In genomic region chr3:134963461-134963860, GRCm38 (mm10) we compare ENCODE assay signal across 25 mouse cellular contexts.
DNase-seq lines count a peak whose midpoint lies in the region; ATAC-seq and TF ChIP-seq lines count a peak whose summit lies in the region.
"Had no signal": no experiment of that assay in that cellular context is flagged by ENCODE, and none has a peak within 500 bp of the region (broad histone marks: within the 10 kb centered on the region; RNA-seq: fewer than 3 reads in every experiment).

No protein-coding gene starts in this region.

- H3K27me3 ChIP-seq in forebrain, postnatal 0 days (ENCODE audit: insufficient read depth, low read length), result no peaks in the 10 kb centered on the region
- H3K27me3 ChIP-seq in forebrain, embryonic 12.5 days, result no peaks in the 10 kb centered on the region
- no peaks in the 10 kb centered on the region for H3K27me3 ChIP-seq in liver, embryonic 12.5 days (replicated peaks)
- H3K27me3 ChIP-seq: embryonic facial prominence, embryonic 13.5 days; heart, embryonic 12.5 days; liver, embryonic 13.5 days; megakaryocyte, embryonic 14.5 days; midbrain, embryonic 13.5 days had no signal

- no peaks in the 10 kb centered on the region for H3K9me3 ChIP-seq in forebrain, postnatal 0 days (ENCODE audit: low read length)
- no peaks in the 10 kb centered on the region for H3K9me3 ChIP-seq in forebrain, embryonic 12.5 days
- H3K9me3 ChIP-seq in liver, embryonic 12.5 days (replicated peaks), result no peaks in the 10 kb centered on the region
- H3K9me3 ChIP-seq: embryonic facial prominence, embryonic 13.5 days; hindbrain, embryonic 10.5 days; liver, embryonic 13.5 days; megakaryocyte, embryonic 14.5 days; midbrain, embryonic 13.5 days had no signal

- no peak overlapping the region for H3K9ac ChIP-seq in forebrain, postnatal 0 days
- no peak overlapping the region for H3K9ac ChIP-seq in forebrain, embryonic 12.5 days
- H3K9ac ChIP-seq in liver, embryonic 12.5 days, result no peak overlapping the region
- H3K9ac ChIP-seq: embryonic facial prominence, embryonic 13.5 days; heart, embryonic 12.5 days; liver, embryonic 13.5 days; midbrain, embryonic 13.5 days had no signal

- H3K36me3 ChIP-seq in forebrain, postnatal 0 days (ENCODE audit: insufficient read depth), result no peaks in the 10 kb centered on the region
- no peaks in the 10 kb centered on the region for H3K36me3 ChIP-seq in forebrain, embryonic 12.5 days (replicated peaks)
- no peaks in the 10 kb centered on the region for H3K36me3 ChIP-seq in liver, embryonic 12.5 days
- H3K36me3 ChIP-seq: embryonic facial prominence, embryonic 13.5 days; heart, embryonic 12.5 days; hindbrain, embryonic 10.5 days; liver, embryonic 13.5 days; midbrain, embryonic 13.5 days had no signal

- DNase-seq in cerebellum, postnatal 10 days, result peak; percentile 34 to 42
- no peak for DNase-seq in cerebellum, adult 11-12 months
- peak; percentile 17 for DNase-seq in forebrain, postnatal 0 days
- DNase-seq in liver (peak; percentile 4), MN1 (ENCODE audit: low spot score) (peak; percentile 10)
- no peak for DNase-seq in spleen, postnatal 4 days (ENCODE audit: low spot score in 2 of 2)
- DNase-seq: adrenal gland, postnatal 36 days; cerebellum, adult 18-20 months; gastrocnemius, postnatal 25 days; heart, adult 18-20 months; heart, postnatal 10 days; kidney, adult 18-20 months; liver, embryonic 13.5 days; lung, adult 2 months had no signal

- no peak overlapping the region for H3K4me3 ChIP-seq in forebrain, postnatal 0 days (ENCODE audit: low read depth, low read length)
- H3K4me3 ChIP-seq in forebrain, embryonic 12.5 days (replicated peaks), result no peak overlapping the region
- H3K4me3 ChIP-seq in liver, embryonic 12.5 days, result no peak overlapping the region
- H3K4me3 ChIP-seq: embryonic facial prominence, embryonic 13.5 days; heart, embryonic 12.5 days; hindbrain, embryonic 10.5 days; left cerebral cortex, adult 2 months; liver, embryonic 13.5 days; megakaryocyte, embryonic 14.5 days; midbrain, embryonic 13.5 days had no signal

- 39% methylated on average over 6 of the region's 6 CpGs for WGBS in forebrain, postnatal 0 days
- WGBS in forebrain, embryonic 12.5 days, result 64% methylated on average over 6 of the region's 6 CpGs
- WGBS in liver, embryonic 12.5 days (ENCODE audit: insufficient replicate concordance), result 49% methylated on average over 6 of the region's 6 CpGs

- no peak for TF ChIP-seq CTCF in forebrain, postnatal 0 days (IDR thresholded peaks at IDR 0.05; ENCODE audit: low read depth)

- no peak overlapping the region for H3K27ac ChIP-seq in forebrain, postnatal 0 days (ENCODE audit: low read depth, low read length)
- H3K27ac ChIP-seq in forebrain, embryonic 12.5 days, result no peak overlapping the region
- no peak overlapping the region for H3K27ac ChIP-seq in liver, embryonic 12.5 days
- H3K27ac ChIP-seq: embryonic facial prominence, embryonic 13.5 days; hindbrain, embryonic 10.5 days; kidney, postnatal 0 days; left cerebral cortex, adult 2 months; liver, embryonic 13.5 days; midbrain, embryonic 13.5 days had no signal

- H3K4me1 ChIP-seq in forebrain, postnatal 0 days (ENCODE audit: insufficient read depth), result no peaks in the 10 kb centered on the region
- no peaks in the 10 kb centered on the region for H3K4me1 ChIP-seq in forebrain, embryonic 12.5 days
- no peaks in the 10 kb centered on the region for H3K4me1 ChIP-seq in liver, embryonic 12.5 days
- H3K4me1 ChIP-seq: embryonic facial prominence, embryonic 13.5 days; heart, embryonic 12.5 days; hindbrain, embryonic 10.5 days; liver, embryonic 13.5 days; megakaryocyte, embryonic 14.5 days; midbrain, embryonic 13.5 days had no signal

- no peak overlapping the region for H3K4me2 ChIP-seq in forebrain, postnatal 0 days (ENCODE audit: low read depth)
- H3K4me2 ChIP-seq in forebrain, embryonic 12.5 days, result no peak overlapping the region
- no peak overlapping the region for H3K4me2 ChIP-seq in liver, embryonic 12.5 days
- H3K4me2 ChIP-seq: embryonic facial prominence, embryonic 13.5 days; heart, embryonic 12.5 days; liver, embryonic 13.5 days; midbrain, embryonic 13.5 days had no signal

- ATAC-seq in forebrain, postnatal 0 days, result no peak
- no peak for ATAC-seq in forebrain, embryonic 12.5 days (ENCODE audit: low FRiP score)
- ATAC-seq in liver, embryonic 12.5 days, result no peak
- ATAC-seq: forebrain, embryonic 16.5 days; inflammation-experienced regulatory T-cells, adult 6 months; midbrain, embryonic 13.5 days had no signal

Comparison
In these comparisons a context has a peak if more than half of its experiments do, and no peak if none do; other contexts are left out.
1. DNase-seq: peak in cerebellum, postnatal 10 days (2 of 2), forebrain, postnatal 0 days (single experiment), liver (single experiment) and MN1 (single experiment); none in cerebellum, adult 11-12 months (single experiment) and spleen, postnatal 4 days (0 of 2).